In the genomic region with DNA sequence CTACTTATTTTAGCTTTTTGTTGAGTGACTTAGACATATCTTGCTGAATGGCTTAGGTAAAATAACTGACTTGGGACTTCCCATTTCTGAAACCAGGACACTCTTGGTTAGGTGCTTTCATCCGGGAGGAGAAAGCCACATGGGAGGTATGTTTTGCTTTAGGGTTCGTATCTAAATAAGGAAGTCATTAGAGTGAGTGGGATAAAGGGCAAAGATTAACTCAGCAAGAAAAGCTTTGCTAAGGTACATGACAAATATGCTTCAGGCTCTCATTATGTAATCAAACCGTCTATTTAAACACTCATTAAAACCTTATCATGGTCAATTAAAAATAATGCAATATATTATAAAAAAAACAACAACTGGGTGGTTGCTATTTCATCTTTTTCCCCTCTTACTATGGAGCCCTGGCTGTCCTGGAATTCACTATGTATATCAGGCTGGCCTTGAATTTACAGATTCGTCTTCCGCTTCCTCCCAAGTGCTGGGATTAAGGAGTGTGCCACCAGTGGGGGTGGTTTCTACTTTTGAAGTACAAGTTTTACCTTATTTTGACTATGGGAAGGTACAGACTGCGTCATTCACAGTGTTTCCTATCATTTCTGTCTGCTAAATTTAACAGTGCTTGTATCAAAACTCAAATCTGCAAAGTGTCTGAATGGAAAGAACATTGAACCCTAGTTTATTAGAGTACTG, we compare ENCODE assay signal across 26 mouse cellular contexts.
"Had no signal": no experiment of that assay in that cellular context is flagged by ENCODE, and none has a peak within 500 bp of the region (broad histone marks: within the 10 kb centered on the region; RNA-seq: fewer than 3 reads in every experiment).

No protein-coding gene starts in this region.

- H3K9me3 ChIP-seq: kidney, embryonic 15.5 days; limb, embryonic 12.5 days; limb, embryonic 15.5 days; megakaryocyte, embryonic 14.5 days; midbrain, embryonic 10.5 days; midbrain, embryonic 13.5 days; neural tube, embryonic 13.5 days; stomach, embryonic 15.5 days had no signal

- ATAC-seq: liver, postnatal 0 days; midbrain, embryonic 13.5 days; midbrain, embryonic 16.5 days had no signal

- DNase-seq: kidney, adult 8-10 months; kidney, postnatal 10 days; kidney, postnatal 36 days; left cerebral cortex, postnatal 4 days; liver, postnatal 0 days; lung, embryonic 14.5 days; lung, postnatal 10 days; lung, postnatal 36 days; retina, postnatal 1 day; right cerebral cortex, postnatal 14 days; right cerebral cortex, postnatal 4 days; spleen, adult 18-20 months; thymus, adult 2 months; thymus, postnatal 25 days had no signal

- H3K9ac ChIP-seq: kidney, embryonic 15.5 days; limb, embryonic 12.5 days; limb, embryonic 15.5 days; liver, embryonic 14.5 days; liver, postnatal 0 days; lung, embryonic 14.5 days; midbrain, embryonic 13.5 days; neural tube, embryonic 13.5 days; stomach, embryonic 15.5 days had no signal

- H3K36me3 ChIP-seq: limb, embryonic 15.5 days; midbrain, embryonic 10.5 days; midbrain, embryonic 13.5 days; neural tube, embryonic 13.5 days; stomach, embryonic 15.5 days had no signal

- H3K27ac ChIP-seq: kidney, embryonic 15.5 days; limb, embryonic 12.5 days; limb, embryonic 15.5 days; liver, embryonic 14.5 days; midbrain, embryonic 10.5 days; midbrain, embryonic 13.5 days; neural tube, embryonic 13.5 days; stomach, embryonic 15.5 days had no signal

- H3K4me2 ChIP-seq: kidney, embryonic 15.5 days; limb, embryonic 12.5 days; limb, embryonic 15.5 days; liver, embryonic 11.5 days; lung, embryonic 14.5 days; midbrain, embryonic 13.5 days; neural tube, embryonic 13.5 days; stomach, embryonic 15.5 days had no signal

- H3K27me3 ChIP-seq: kidney, embryonic 15.5 days; limb, embryonic 12.5 days; limb, embryonic 15.5 days; megakaryocyte, embryonic 14.5 days; midbrain, embryonic 13.5 days; neural tube, embryonic 13.5 days; stomach, embryonic 15.5 days had no signal

- H3K4me3 ChIP-seq: kidney, embryonic 15.5 days; limb, embryonic 12.5 days; limb, embryonic 15.5 days; megakaryocyte, embryonic 14.5 days; midbrain, embryonic 10.5 days; midbrain, embryonic 13.5 days; myocyte; neural tube, embryonic 13.5 days; stomach, embryonic 15.5 days had no signal

- H3K4me1 ChIP-seq: kidney, embryonic 15.5 days; limb, embryonic 15.5 days; megakaryocyte, embryonic 14.5 days; midbrain, embryonic 10.5 days; midbrain, embryonic 13.5 days; neural tube, embryonic 13.5 days; stomach, embryonic 15.5 days had no signal
